Mouse (Mus musculus) cerebellum, adult 11-12 months (tissue): Measurements from ENCODE around the gene Lrrc8c.

Experiments used
- DNase-seq: peaks from one replicate; pipeline ENCODE4 v3.0.0; 2022

The Lrrc8c gene

GRCm38 (mm10) chr5:105519096-105519975 lies at the start of gene Lrrc8c:
Gene Lrrc8c, plus strand, starts transcription at chr5:105519388.
- peak; percentile 66 for DNase-seq

- no peak for DNase-seq
Measured at GRCm38 (mm10) chr5:105472983-105473705, 46.0 kb upstream of the Lrrc8c start.

GRCm38 (mm10) chr5:105477527-105477926 lies 41.7 kb upstream of the Lrrc8c start:
- no peak for DNase-seq

- no peak for DNase-seq
Measured at GRCm38 (mm10) chr5:105479673-105480072, 39.5 kb upstream of the Lrrc8c start.

GRCm38 (mm10) chr5:105480561-105480960 lies 38.6 kb upstream of the Lrrc8c start:
- no peak for DNase-seq

GRCm38 (mm10) chr5:105483632-105484031 lies 35.6 kb upstream of the Lrrc8c start:
- DNase-seq, result no peak

- DNase-seq, result no peak
Measured at GRCm38 (mm10) chr5:105484247-105484646, 34.9 kb upstream of the Lrrc8c start.

GRCm38 (mm10) chr5:105484891-105485290 lies 34.3 kb upstream of the Lrrc8c start:
- DNase-seq, result no peak

GRCm38 (mm10) chr5:105490211-105490610 lies 29.0 kb upstream of the Lrrc8c start:
- no peak for DNase-seq

GRCm38 (mm10) chr5:105491389-105491788 lies 27.8 kb upstream of the Lrrc8c start:
- DNase-seq, result no peak

GRCm38 (mm10) chr5:105492367-105493246 lies 26.6 kb upstream of the Lrrc8c start:
- peak; percentile 63 for DNase-seq

- no peak for DNase-seq
Measured at GRCm38 (mm10) chr5:105493377-105493776, 25.8 kb upstream of the Lrrc8c start.

GRCm38 (mm10) chr5:105494246-105494917 lies 24.8 kb upstream of the Lrrc8c start:
- no peak for DNase-seq

- DNase-seq, result no peak
Measured at GRCm38 (mm10) chr5:105494918-105495901, 24.0 kb upstream of the Lrrc8c start.

- no peak for DNase-seq
Measured at GRCm38 (mm10) chr5:105496133-105496532, 23.1 kb upstream of the Lrrc8c start.

- no peak for DNase-seq
Measured at GRCm38 (mm10) chr5:105496586-105496985, 22.6 kb upstream of the Lrrc8c start.

- DNase-seq, result no peak
Measured at GRCm38 (mm10) chr5:105498429-105499000, 20.7 kb upstream of the Lrrc8c start.

- DNase-seq, result no peak
Measured at GRCm38 (mm10) chr5:105499396-105499795, 19.8 kb upstream of the Lrrc8c start.

GRCm38 (mm10) chr5:105500132-105501121 lies 18.8 kb upstream of the Lrrc8c start:
- DNase-seq, result no peak
